Mouse (Mus musculus) ES-Bruce4 (cell line): Measurements from ENCODE around the gene Trpv5.

Source experiments
- CTCF ChIP-seq: IDR thresholded peaks from one replicate; pipeline ENCODE4 v1.8.1; 2011; ENCODE audit warnings: low read depth, low read length
- POLR2A ChIP-seq: IDR thresholded peaks from one replicate; pipeline ENCODE4 v1.8.1; 2011; ENCODE audit warnings: low read length; ENCODE audit not compliant: insufficient read depth

GRCm38 (mm10) chr6:41631549-41631948 is 49.0 kb downstream of the Trpv5 start:
- TF ChIP-seq CTCF (no peak), POLR2A (no peak)
